9 mouse cellular contexts compared by ENCODE assay signal in genomic region chr8:116115811-116116372, GRCm38 (mm10).
DNase-seq lines count a peak whose midpoint lies in the region; ATAC-seq and TF ChIP-seq lines count a peak whose summit lies in the region.
"Had no signal": no experiment of that assay in that cellular context is flagged by ENCODE, and none has a peak within 500 bp of the region (broad histone marks: within the 10 kb centered on the region; RNA-seq: fewer than 3 reads in every experiment).

No protein-coding gene starts in this region.

- ATAC-seq in forebrain, postnatal 0 days = peak; percentile 83

- peak; percentile 97 for DNase-seq in heart, adult 11 months
- DNase-seq in heart, embryonic 10.5 days (ENCODE audit: low spot score) = no peak
- DNase-seq in forebrain, postnatal 0 days = peak; percentile 73
- peak; percentile 65 to 70 for DNase-seq in heart, postnatal 36 days
- DNase-seq in layer of hippocampus, adult 11-12 months (ENCODE audit: low spot score) = peak; percentile 55
- peak; percentile 78 for DNase-seq in lung, postnatal 14 days
- DNase-seq in right cerebral cortex, adult 2 months (ENCODE audit: low spot score in 2 of 2) = peak; percentile 31 to 37
- DNase-seq in B cell, adult 2 months = no peak

- no peaks in the 10 kb centered on the region for H3K9me3 ChIP-seq in heart, embryonic 10.5 days
- no peaks in the 10 kb centered on the region for H3K9me3 ChIP-seq in forebrain, postnatal 0 days (ENCODE audit: low read length)

- H3K4me2 ChIP-seq in forebrain, postnatal 0 days (ENCODE audit: low read depth) = peak overlapping the region; percentile 40

- no peaks in the 10 kb centered on the region for H3K27me3 ChIP-seq in heart, embryonic 10.5 days (ENCODE audit: insufficient read depth, poor library complexity, severe bottlenecking)
- no peaks in the 10 kb centered on the region for H3K27me3 ChIP-seq in forebrain, postnatal 0 days (ENCODE audit: insufficient read depth, low read length)

- peaks cover 8% of the 10 kb centered on the region; the same call in 1 of the 2 replicates for H3K4me1 ChIP-seq in heart, embryonic 10.5 days
- H3K4me1 ChIP-seq in forebrain, postnatal 0 days (ENCODE audit: insufficient read depth) = peaks cover 5% of the 10 kb centered on the region; the same call in 1 of the 2 replicates

- no peak for TF ChIP-seq CTCF in forebrain, postnatal 0 days (IDR thresholded peaks at IDR 0.05; ENCODE audit: low read depth)

- H3K4me3 ChIP-seq in heart, embryonic 10.5 days = no peak overlapping the region
- H3K4me3 ChIP-seq in forebrain, postnatal 0 days (ENCODE audit: low read depth, low read length) = 0 out of 2 replicates have a peak overlapping the region, but pooled peaks have one; percentile 9
- H3K4me3 ChIP-seq: erythroblast, embryonic 14.5 days had no signal

- intact Hi-C loops in heart, postnatal 36 days (cut with DNase I) = no loop called here

- peak overlapping the region; percentile 32; the same call in 1 of the 2 replicates for H3K9ac ChIP-seq in forebrain, postnatal 0 days

- no peak overlapping the region for H3K27ac ChIP-seq in heart, embryonic 10.5 days
- no peak overlapping the region for H3K27ac ChIP-seq in forebrain, postnatal 0 days (ENCODE audit: low read depth, low read length)

- WGBS in heart, embryonic 10.5 days = 68% methylated on average over 18 of the region's 18 CpGs
- 9% methylated on average over 18 of the region's 18 CpGs for WGBS in forebrain, postnatal 0 days

- no peaks in the 10 kb centered on the region for H3K36me3 ChIP-seq in heart, embryonic 10.5 days
- no peaks in the 10 kb centered on the region for H3K36me3 ChIP-seq in forebrain, postnatal 0 days (ENCODE audit: insufficient read depth)

Comparison
In these comparisons a context has a peak if more than half of its experiments do, and no peak if none do; other contexts are left out.
1. DNase-seq: peak in heart, adult 11 months (single experiment), forebrain, postnatal 0 days (single experiment), heart, postnatal 36 days (2 of 2), layer of hippocampus, adult 11-12 months (single experiment), lung, postnatal 14 days (single experiment) and right cerebral cortex, adult 2 months (2 of 2); none in heart, embryonic 10.5 days (single experiment) and B cell, adult 2 months (0 of 2).